Comparison of ENCODE assay signal across 8 mouse cellular contexts in the genomic region with DNA sequence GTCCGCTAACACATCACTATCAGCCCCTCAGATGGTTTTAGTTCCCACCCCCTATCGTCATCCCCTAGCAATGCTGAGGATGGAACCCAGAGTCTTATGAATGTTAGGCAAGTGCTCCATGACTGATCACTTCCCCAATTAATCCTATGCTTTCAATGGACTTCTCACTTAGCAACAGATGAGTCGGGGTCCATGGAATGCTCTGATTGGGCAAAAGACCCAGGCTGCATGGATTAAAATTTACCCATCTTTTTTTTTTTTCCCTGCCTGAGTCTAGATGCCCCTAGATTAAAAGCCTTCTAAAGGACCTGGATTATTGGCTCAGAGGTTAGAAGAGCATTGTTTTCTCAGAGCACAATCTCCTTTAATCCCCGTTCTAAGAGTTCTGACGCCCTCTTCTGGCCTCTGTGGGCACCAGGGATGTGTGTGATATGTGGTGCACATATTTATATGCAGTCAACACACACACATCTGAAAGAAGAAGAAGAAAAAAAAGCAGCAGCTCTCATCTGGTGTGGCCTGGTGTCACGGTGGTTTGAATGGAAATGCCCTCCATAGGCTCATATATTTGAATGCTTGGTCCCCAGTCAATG. TPM values are rescaled to one million over a fixed set of nuclear protein-coding genes. Genes with fewer than 3 reads are reported as not detected.
DNase-seq lines count a peak whose midpoint lies in the region; ATAC-seq and TF ChIP-seq lines count a peak whose summit lies in the region.

No protein-coding gene starts in this region.

- no peak overlapping the region for H3K4me3 ChIP-seq in heart, embryonic 10.5 days
- no peak overlapping the region for H3K4me3 ChIP-seq in left cerebral cortex, adult 2 months
- no peak overlapping the region for H3K4me3 ChIP-seq in forebrain, embryonic 12.5 days (replicated peaks)

- DNase-seq in heart, postnatal 4 days: peak; percentile 51
- no peak for DNase-seq in heart, embryonic 10.5 days (ENCODE audit: low spot score)
- peak; percentile 28 for DNase-seq in thymus, postnatal 14 days
- DNase-seq in thymus, postnatal 25 days: no peak
- peak; percentile 60 for DNase-seq in kidney, postnatal 14 days
- no peak for DNase-seq in c-Kit-positive CD71-positive TER-119-positive erythroid progenitor cells, embryonic 14.5 days (ENCODE audit: low spot score)
- DNase-seq in left cerebral cortex, adult 2 months (ENCODE audit: extremely low spot score in 1 of 2, low spot score in 2 of 2): no peak

- H3K4me1 ChIP-seq in heart, embryonic 10.5 days: peaks cover 6% of the 10 kb centered on the region; the same call in 1 of the 2 replicates
- peaks cover 3% of the 10 kb centered on the region for H3K4me1 ChIP-seq in forebrain, embryonic 12.5 days

- no peak overlapping the region for H3K9ac ChIP-seq in forebrain, embryonic 12.5 days

- 62% methylated on average over 6 of the region's 6 CpGs for WGBS in heart, embryonic 10.5 days
- WGBS in forebrain, embryonic 12.5 days: 70% methylated on average over 6 of the region's 6 CpGs

- H3K9me3 ChIP-seq in heart, embryonic 10.5 days: no peaks in the 10 kb centered on the region
- no peaks in the 10 kb centered on the region for H3K9me3 ChIP-seq in forebrain, embryonic 12.5 days

- H3K4me2 ChIP-seq in forebrain, embryonic 12.5 days: no peak overlapping the region

- no peak overlapping the region for H3K27ac ChIP-seq in heart, embryonic 10.5 days
- H3K27ac ChIP-seq in left cerebral cortex, adult 2 months: no peak overlapping the region
- H3K27ac ChIP-seq in forebrain, embryonic 12.5 days: no peak overlapping the region

- TF ChIP-seq CTCF in left cerebral cortex, adult 2 months (IDR thresholded peaks at IDR 0.05): no peak; the same call in none of the 2 replicates

- intact Hi-C loops in left cerebral cortex, adult 2 months (cut with DNase I): no loop called here

- H3K36me3 ChIP-seq in heart, embryonic 10.5 days: no peaks in the 10 kb centered on the region
- no peaks in the 10 kb centered on the region for H3K36me3 ChIP-seq in forebrain, embryonic 12.5 days (replicated peaks)

- H3K27me3 ChIP-seq in heart, embryonic 10.5 days (ENCODE audit: insufficient read depth, poor library complexity, severe bottlenecking): no peaks in the 10 kb centered on the region
- no peaks in the 10 kb centered on the region for H3K27me3 ChIP-seq in forebrain, embryonic 12.5 days

- ATAC-seq in forebrain, embryonic 12.5 days (ENCODE audit: low FRiP score): no peak

RNA-seq across cellular contexts. Expression of gene Sar1b, which starts 46.2 kb away (rescaled TPM):
- 10 to 100 TPM; 93.6 to 95.8 TPM for total RNA-seq in heart, postnatal 4 days (2021)
- polyA plus RNA-seq in heart, embryonic 10.5 days (2016; fragmentation: Nextera tagmentation; extraction: Ambion mirVana): 125 and 134 TPM in 2 replicates
- 10 to 100 TPM; 61.0 to 65.0 TPM for total RNA-seq in left cerebral cortex, adult 2 months (2021)
- polyA plus RNA-seq in forebrain, embryonic 12.5 days (2016; fragmentation: Nextera tagmentation; extraction: Ambion mirVana): 115 and 117 TPM in 2 replicates

RNA-seq across cellular contexts. Expression of gene Sec24a, which starts 46.3 kb away (rescaled TPM):
- total RNA-seq in heart, postnatal 4 days (2021): 10 to 100 TPM; 23.0 to 23.7 TPM
- polyA plus RNA-seq in heart, embryonic 10.5 days (2016; fragmentation: Nextera tagmentation; extraction: Ambion mirVana): 14.3 and 15.0 TPM in 2 replicates
- total RNA-seq in left cerebral cortex, adult 2 months (2021): 10 to 100 TPM; 21.0 to 21.2 TPM
- polyA plus RNA-seq in forebrain, embryonic 12.5 days (2016; fragmentation: Nextera tagmentation; extraction: Ambion mirVana): 14.7 and 14.8 TPM in 2 replicates

RNA-seq across cellular contexts. Expression of gene Jade2, which starts 47.7 kb away (rescaled TPM):
- 1 to 10 TPM; 2.7 to 3.0 TPM for total RNA-seq in heart, postnatal 4 days (2021)
- 0.73 and 0.82 TPM in 2 replicates for polyA plus RNA-seq in heart, embryonic 10.5 days (2016; fragmentation: Nextera tagmentation; extraction: Ambion mirVana)
- total RNA-seq in left cerebral cortex, adult 2 months (2021): 10 to 100 TPM; 49.6 to 60.3 TPM
- 0.49 and 0.65 TPM in 2 replicates for polyA plus RNA-seq in forebrain, embryonic 12.5 days (2016; fragmentation: Nextera tagmentation; extraction: Ambion mirVana)

Comparison
In these comparisons a context has a peak if more than half of its experiments do, and no peak if none do; other contexts are left out.
1. DNase-seq: peak in heart, postnatal 4 days (single experiment), thymus, postnatal 14 days (single experiment) and kidney, postnatal 14 days (single experiment); none in heart, embryonic 10.5 days (single experiment), thymus, postnatal 25 days (single experiment), c-Kit-positive CD71-positive TER-119-positive erythroid progenitor cells, embryonic 14.5 days (single experiment) and left cerebral cortex, adult 2 months (0 of 2).
2. RNA of gene Jade2, which starts 47.7 kb away (total RNA-seq): 49.6 to 60.3 TPM in left cerebral cortex, adult 2 months; 2.7 to 3.0 TPM in heart, postnatal 4 days; every median in the first group is over 10 times any median in the second.